In the genomic region with DNA sequence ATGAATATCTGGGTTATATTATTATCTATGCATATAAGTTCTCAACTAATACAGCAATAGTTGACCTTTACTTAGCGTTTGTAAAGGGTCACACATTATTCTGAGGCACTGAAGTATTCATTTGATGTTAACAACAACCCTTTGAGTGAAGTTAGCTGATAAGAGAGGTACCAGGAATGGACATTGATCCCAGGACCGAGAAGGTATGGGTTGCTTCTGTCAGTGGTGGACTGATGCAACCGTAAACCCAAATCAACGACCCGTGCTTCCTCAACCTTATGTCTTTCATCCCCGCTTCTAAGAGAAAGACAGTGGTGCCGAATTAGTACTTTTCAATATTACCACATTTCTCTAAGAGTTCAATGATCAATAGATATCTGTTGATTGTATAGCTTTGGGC, we compare ENCODE assay signal across 21 mouse cellular contexts. TPM values are rescaled to one million over a fixed set of nuclear protein-coding genes. Genes with fewer than 3 reads are reported as not detected.
DNase-seq lines count a peak whose midpoint lies in the region; ATAC-seq and TF ChIP-seq lines count a peak whose summit lies in the region.
"Had no signal": no experiment of that assay in that cellular context is flagged by ENCODE, and none has a peak within 500 bp of the region (broad histone marks: within the 10 kb centered on the region; RNA-seq: fewer than 3 reads in every experiment).

No protein-coding gene starts in this region.

- peak overlapping the region in 1 of 2 experiments; percentile 37; a peak in 1 of 4 replicates for H3K27ac ChIP-seq in heart, embryonic 14.5 days (replicated peaks in 1 of 2; ENCODE audit: control insufficient read depth in 1 of 2, insufficient read depth in 1 of 2, low read depth in 2 of 2, low read length in 2 of 2)
- peak overlapping the region; percentile 36; the same call in 1 of the 2 replicates for H3K27ac ChIP-seq in heart, embryonic 16.5 days (ENCODE audit: low read length)
- no peak overlapping the region for H3K27ac ChIP-seq in heart, embryonic 12.5 days (ENCODE audit: poor library complexity, severe bottlenecking)
- H3K27ac ChIP-seq in intestine, embryonic 15.5 days = no peak overlapping the region
- no peak overlapping the region for H3K27ac ChIP-seq in intestine, embryonic 16.5 days (ENCODE audit: low read length)
- H3K27ac ChIP-seq in liver, postnatal 0 days (ENCODE audit: low read depth) = peak overlapping the region; percentile 72
- H3K27ac ChIP-seq in liver, embryonic 11.5 days (ENCODE audit: low read depth, low read length) = no peak overlapping the region
- H3K27ac ChIP-seq: embryonic facial prominence, embryonic 13.5 days; embryonic facial prominence, embryonic 15.5 days; forebrain, embryonic 10.5 days; forebrain, embryonic 12.5 days had no signal

- no peaks in the 10 kb centered on the region for H3K27me3 ChIP-seq in heart, embryonic 14.5 days (ENCODE audit: control insufficient read depth, insufficient read depth, low read length)
- no peaks in the 10 kb centered on the region for H3K27me3 ChIP-seq in heart, embryonic 16.5 days (ENCODE audit: control insufficient read depth, insufficient read depth, low read length)
- H3K27me3 ChIP-seq in heart, embryonic 12.5 days (replicated peaks) = no peaks in the 10 kb centered on the region
- no peaks in the 10 kb centered on the region for H3K27me3 ChIP-seq in intestine, embryonic 15.5 days (replicated peaks)
- no peaks in the 10 kb centered on the region for H3K27me3 ChIP-seq in intestine, embryonic 16.5 days (replicated peaks; ENCODE audit: control insufficient read depth, insufficient read depth, low read length)
- no peaks in the 10 kb centered on the region for H3K27me3 ChIP-seq in liver, postnatal 0 days (ENCODE audit: insufficient read depth, low read length)
- H3K27me3 ChIP-seq in liver, embryonic 11.5 days (replicated peaks; ENCODE audit: control insufficient read depth, insufficient read depth, low read length) = no peaks in the 10 kb centered on the region
- H3K27me3 ChIP-seq: embryonic facial prominence, embryonic 13.5 days; embryonic facial prominence, embryonic 15.5 days; forebrain, embryonic 12.5 days had no signal

- ATAC-seq in heart, embryonic 14.5 days (ENCODE audit: insufficient number of reproducible peaks, insufficient read depth, low FRiP score, low read depth) = no peak
- ATAC-seq in heart, embryonic 16.5 days (replicated peaks; ENCODE audit: extremely low read depth, insufficient read depth, low FRiP score) = no peak
- ATAC-seq in heart, embryonic 12.5 days (ENCODE audit: insufficient number of reproducible peaks, low FRiP score) = no peak
- peak; percentile 36; the same call in 1 of the 2 replicates for ATAC-seq in intestine, embryonic 15.5 days
- ATAC-seq in intestine, embryonic 16.5 days = no peak
- peak; percentile 60 for ATAC-seq in liver, postnatal 0 days
- no peak for ATAC-seq in liver, embryonic 11.5 days (replicated peaks; ENCODE audit: low FRiP score)
- ATAC-seq: forebrain, embryonic 14.5 days had no signal

- 88% methylated on average over 7 of the region's 7 CpGs for WGBS in heart, embryonic 14.5 days
- 89% methylated on average over 7 of the region's 7 CpGs for WGBS in heart, embryonic 16.5 days
- 87% methylated on average over 7 of the region's 7 CpGs for WGBS in heart, embryonic 12.5 days
- 87% methylated on average over 7 of the region's 7 CpGs for WGBS in intestine, embryonic 15.5 days
- WGBS in intestine, embryonic 16.5 days = 87% methylated on average over 7 of the region's 7 CpGs
- WGBS in liver, postnatal 0 days (ENCODE audit: insufficient replicate concordance) = 66% methylated on average over 7 of the region's 7 CpGs
- 87% methylated on average over 7 of the region's 7 CpGs for WGBS in liver, embryonic 11.5 days

- H3K9ac ChIP-seq in heart, embryonic 14.5 days (ENCODE audit: low read length) = no peak overlapping the region
- no peak overlapping the region for H3K9ac ChIP-seq in heart, embryonic 16.5 days (ENCODE audit: low read length)
- H3K9ac ChIP-seq in heart, embryonic 12.5 days = no peak overlapping the region
- no peak overlapping the region for H3K9ac ChIP-seq in intestine, embryonic 15.5 days
- H3K9ac ChIP-seq in intestine, embryonic 16.5 days (ENCODE audit: low read depth, low read length) = no peak overlapping the region
- no peak overlapping the region for H3K9ac ChIP-seq in liver, postnatal 0 days (replicated peaks)
- no peak overlapping the region for H3K9ac ChIP-seq in liver, embryonic 11.5 days (ENCODE audit: low read depth, low read length)
- H3K9ac ChIP-seq: embryonic facial prominence, embryonic 13.5 days; embryonic facial prominence, embryonic 15.5 days; forebrain, embryonic 12.5 days had no signal

- TF ChIP-seq EP300 in liver, postnatal 0 days (IDR thresholded peaks at IDR 0.05; ENCODE audit: low read depth) = no peak

- no peak for TF ChIP-seq CTCF in liver, postnatal 0 days (IDR thresholded peaks at IDR 0.05; ENCODE audit: low read depth)

- no peak for DNase-seq in heart, adult 8-10 months (ENCODE audit: low spot score)
- DNase-seq in liver, postnatal 0 days = no peak
- DNase-seq in liver, embryonic 11.5 days (ENCODE audit: low spot score) = no peak
- DNase-seq: cerebellum, adult 11 months; cerebellum, adult 18-20 months; cerebellum, adult 8-10 months; cerebellum, adult 9-11 months; cerebellum, postnatal 14 days; cerebellum, postnatal 36 days; embryo, embryonic 11 days had no signal

- H3K9me3 ChIP-seq in heart, embryonic 14.5 days (ENCODE audit: control insufficient read depth, low read length) = no peaks in the 10 kb centered on the region
- H3K9me3 ChIP-seq in heart, embryonic 16.5 days (replicated peaks; ENCODE audit: control insufficient read depth, low read length) = no peaks in the 10 kb centered on the region
- H3K9me3 ChIP-seq in heart, embryonic 12.5 days (replicated peaks) = no peaks in the 10 kb centered on the region
- no peaks in the 10 kb centered on the region for H3K9me3 ChIP-seq in intestine, embryonic 15.5 days
- H3K9me3 ChIP-seq in intestine, embryonic 16.5 days (ENCODE audit: control insufficient read depth, low read length) = no peaks in the 10 kb centered on the region
- no peaks in the 10 kb centered on the region for H3K9me3 ChIP-seq in liver, postnatal 0 days (ENCODE audit: low read length)
- H3K9me3 ChIP-seq in liver, embryonic 11.5 days (ENCODE audit: control insufficient read depth, low read length) = no peaks in the 10 kb centered on the region
- H3K9me3 ChIP-seq: embryonic facial prominence, embryonic 13.5 days; embryonic facial prominence, embryonic 15.5 days; forebrain, embryonic 10.5 days; forebrain, embryonic 12.5 days had no signal

- peaks cover under 1 to 10% of the 10 kb centered on the region in 2 experiments for H3K4me1 ChIP-seq in heart, embryonic 14.5 days (ENCODE audit: control insufficient read depth in 2 of 2, insufficient read depth in 2 of 2, low read length in 2 of 2)
- H3K4me1 ChIP-seq in heart, embryonic 16.5 days (ENCODE audit: control insufficient read depth, insufficient read depth, low read length) = peaks cover 7% of the 10 kb centered on the region
- H3K4me1 ChIP-seq in heart, embryonic 12.5 days (replicated peaks) = peaks cover 6% of the 10 kb centered on the region
- H3K4me1 ChIP-seq in intestine, embryonic 15.5 days (replicated peaks) = no peaks in the 10 kb centered on the region
- H3K4me1 ChIP-seq in intestine, embryonic 16.5 days (ENCODE audit: control insufficient read depth, insufficient read depth, low read length) = no peaks in the 10 kb centered on the region
- H3K4me1 ChIP-seq in liver, postnatal 0 days (ENCODE audit: insufficient read depth) = peaks cover 18% of the 10 kb centered on the region
- peaks cover 2% of the 10 kb centered on the region; the same call in 1 of the 2 replicates for H3K4me1 ChIP-seq in liver, embryonic 11.5 days (replicated peaks; ENCODE audit: control insufficient read depth, insufficient read depth, low read length)
- H3K4me1 ChIP-seq: embryonic facial prominence, embryonic 13.5 days; embryonic facial prominence, embryonic 15.5 days; forebrain, embryonic 12.5 days had no signal

- H3K4me2 ChIP-seq in heart, embryonic 14.5 days (ENCODE audit: low read length) = peak overlapping the region; percentile 29
- peak overlapping the region; percentile 23; the same call in 1 of the 2 replicates for H3K4me2 ChIP-seq in heart, embryonic 16.5 days (ENCODE audit: low read depth, low read length)
- no peak overlapping the region for H3K4me2 ChIP-seq in heart, embryonic 12.5 days
- H3K4me2 ChIP-seq in intestine, embryonic 15.5 days (replicated peaks) = no peak overlapping the region
- H3K4me2 ChIP-seq in intestine, embryonic 16.5 days (ENCODE audit: low read depth, low read length) = no peak overlapping the region
- no peak overlapping the region for H3K4me2 ChIP-seq in liver, postnatal 0 days (ENCODE audit: low read depth, low read length)
- no peak overlapping the region for H3K4me2 ChIP-seq in liver, embryonic 11.5 days
- H3K4me2 ChIP-seq: embryonic facial prominence, embryonic 13.5 days; embryonic facial prominence, embryonic 15.5 days; forebrain, embryonic 12.5 days had no signal

- no peaks in the 10 kb centered on the region for H3K36me3 ChIP-seq in heart, embryonic 14.5 days (ENCODE audit: control insufficient read depth, insufficient read depth, low read length)
- H3K36me3 ChIP-seq in heart, embryonic 16.5 days (ENCODE audit: control insufficient read depth, insufficient read depth) = no peaks in the 10 kb centered on the region
- H3K36me3 ChIP-seq in heart, embryonic 12.5 days = no peaks in the 10 kb centered on the region
- H3K36me3 ChIP-seq in intestine, embryonic 15.5 days = no peaks in the 10 kb centered on the region
- H3K36me3 ChIP-seq in intestine, embryonic 16.5 days (ENCODE audit: control insufficient read depth, insufficient read depth, low read length) = no peaks in the 10 kb centered on the region
- H3K36me3 ChIP-seq in liver, postnatal 0 days (replicated peaks; ENCODE audit: insufficient read depth, low read length) = no peaks in the 10 kb centered on the region
- no peaks in the 10 kb centered on the region for H3K36me3 ChIP-seq in liver, embryonic 11.5 days (ENCODE audit: control insufficient read depth, insufficient read depth, low read length)
- H3K36me3 ChIP-seq: embryonic facial prominence, embryonic 15.5 days; forebrain, embryonic 10.5 days; forebrain, embryonic 12.5 days had no signal

- H3K4me3 ChIP-seq in heart, embryonic 14.5 days (ENCODE audit: control insufficient read depth in 1 of 2, insufficient read depth in 1 of 2, low read depth in 1 of 2, low read length in 2 of 2) = no peak overlapping the region
- no peak overlapping the region for H3K4me3 ChIP-seq in heart, embryonic 16.5 days (ENCODE audit: low read length)
- H3K4me3 ChIP-seq in heart, embryonic 12.5 days = no peak overlapping the region
- no peak overlapping the region for H3K4me3 ChIP-seq in intestine, embryonic 15.5 days (replicated peaks)
- no peak overlapping the region for H3K4me3 ChIP-seq in intestine, embryonic 16.5 days (ENCODE audit: low read length)
- H3K4me3 ChIP-seq in liver, postnatal 0 days (ENCODE audit: low read depth, low read length) = no peak overlapping the region
- H3K4me3 ChIP-seq in liver, embryonic 11.5 days (ENCODE audit: low read depth, low read length) = no peak overlapping the region
- H3K4me3 ChIP-seq: embryonic facial prominence, embryonic 13.5 days; embryonic facial prominence, embryonic 15.5 days; erythroblast, embryonic 14.5 days; forebrain, embryonic 10.5 days; forebrain, embryonic 12.5 days had no signal

RNA-seq across cellular contexts. Expression of gene Commd8, which starts 51.3 kb away (rescaled TPM):
- polyA plus RNA-seq in heart, embryonic 14.5 days (2014; fragmentation: Nextera tagmentation; extraction: Ambion mirVana) = 99.6 and 116 TPM in 2 replicates
- total RNA-seq in heart, adult 8-10 months (2022) = 10 to 100 TPM; 40.5 to 44.6 (median 42.2) TPM
- polyA plus RNA-seq in heart, embryonic 16.5 days (2015; fragmentation: Nextera tagmentation; extraction: Ambion mirVana) = 83.5 and 105 TPM in 2 replicates
- polyA plus RNA-seq in heart, embryonic 12.5 days (2016; fragmentation: Nextera tagmentation; extraction: Ambion mirVana) = 124 and 127 TPM in 2 replicates
- polyA plus RNA-seq in intestine, embryonic 15.5 days (2015; fragmentation: Nextera tagmentation; extraction: Ambion mirVana) = 120 and 148 TPM in 2 replicates
- 127 and 129 TPM in 2 replicates for polyA plus RNA-seq in intestine, embryonic 16.5 days (2015; fragmentation: Nextera tagmentation; extraction: Ambion mirVana)
- polyA plus RNA-seq in liver, postnatal 0 days (2015; fragmentation: Nextera tagmentation; extraction: Ambion mirVana) = 49.4 and 55.0 TPM in 2 replicates
- polyA plus RNA-seq in liver, embryonic 11.5 days (2014; fragmentation: Nextera tagmentation; extraction: Ambion mirVana) = 125 and 127 TPM in 2 replicates

Comparison
In these comparisons a context has a peak if more than half of its experiments do, and no peak if none do; other contexts are left out.
1. ATAC-seq: peak in intestine, embryonic 15.5 days (single experiment) and liver, postnatal 0 days (single experiment); none in heart, embryonic 14.5 days (single experiment), heart, embryonic 16.5 days (single experiment), heart, embryonic 12.5 days (single experiment), intestine, embryonic 16.5 days (single experiment) and liver, embryonic 11.5 days (single experiment).
2. H3K27ac ChIP-seq: peak in heart, embryonic 16.5 days (single experiment) and liver, postnatal 0 days (single experiment); none in heart, embryonic 12.5 days (single experiment), intestine, embryonic 15.5 days (single experiment), intestine, embryonic 16.5 days (single experiment) and liver, embryonic 11.5 days (single experiment).
3. H3K4me2 ChIP-seq: peak in heart, embryonic 14.5 days (single experiment) and heart, embryonic 16.5 days (single experiment); none in heart, embryonic 12.5 days (single experiment), intestine, embryonic 15.5 days (single experiment), intestine, embryonic 16.5 days (single experiment), liver, postnatal 0 days (single experiment) and liver, embryonic 11.5 days (single experiment).